Mouse (Mus musculus): ENCODE measurements around the gene Knstrn. TPM values are rescaled to one million over a fixed set of nuclear protein-coding genes. Genes with fewer than 3 reads are reported as not detected.

Knstrn gene
- polyA plus RNA-seq, 1 experiment from 2014 or later, result 115 TPM

DNA sequence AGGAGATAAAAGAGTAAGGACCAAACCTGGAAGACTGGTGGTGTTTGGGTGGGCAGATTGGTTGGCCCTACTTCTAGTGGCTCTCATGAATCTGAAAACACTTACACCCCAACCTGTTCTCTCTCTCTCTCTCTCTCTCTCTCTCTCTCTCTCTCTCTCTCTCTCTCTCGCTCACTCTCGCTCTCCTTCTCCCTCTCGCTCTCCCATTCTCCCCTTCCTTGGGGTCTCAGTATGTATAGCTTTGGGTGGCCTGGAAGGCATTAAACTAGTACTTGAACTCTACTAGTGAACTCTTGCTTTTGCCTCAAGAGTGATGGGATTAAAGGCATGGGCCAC lies 48.5 kb downstream of the Knstrn start:
- Histone ChIP-seq H3K27ac (ENCODE audit: poor library complexity, severe bottlenecking) (no peak overlapping the region), H3K36me3 (peaks cover 9% of the 10 kb centered on the region), H3K27me3 (replicated peaks) (no peaks in the 10 kb centered on the region), H3K4me1 (replicated peaks) (peaks cover 13% of the 10 kb centered on the region), H3K4me3 (peak overlapping the region; percentile 66), H3K9me3 (replicated peaks) (no peaks in the 10 kb centered on the region), H3K4me2 (peak overlapping the region; percentile 74), H3K9ac (peak overlapping the region; percentile 77)
- WGBS, result 58% methylated on average over 2 of the region's 3 CpGs
- ATAC-seq (ENCODE audit: insufficient number of reproducible peaks, low FRiP score), result no peak; the same call in 1 of the 2 replicates

DNA sequence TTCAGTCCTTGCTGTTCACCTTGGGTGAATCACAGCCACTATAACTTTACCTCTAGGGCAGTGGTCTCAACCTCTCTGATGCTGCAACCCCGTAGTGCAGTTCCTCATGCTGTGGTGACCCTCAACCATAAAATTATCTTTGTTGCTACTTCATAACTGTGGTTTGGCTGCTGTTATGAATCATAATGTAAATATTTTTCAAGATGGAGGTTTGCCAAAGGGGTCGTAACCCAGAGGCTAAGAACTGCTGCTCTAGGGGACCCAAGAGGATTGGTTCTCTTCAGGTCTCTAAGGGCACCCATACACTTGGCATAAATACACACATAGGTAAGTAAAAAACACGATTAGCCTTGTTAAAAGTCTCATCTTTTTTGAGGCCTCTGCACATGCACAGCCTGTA lies 56.8 kb downstream of the Knstrn start:
- H3K4me2 ChIP-seq, result no peak overlapping the region
- H3K27ac ChIP-seq (ENCODE audit: poor library complexity, severe bottlenecking), result no peak overlapping the region
- WGBS, result 88% methylated on average over 3 of the region's 3 CpGs
- H3K27me3 ChIP-seq (replicated peaks), result no peaks in the 10 kb centered on the region
- no peak for ATAC-seq (ENCODE audit: insufficient number of reproducible peaks, low FRiP score)
- peaks cover 5% of the 10 kb centered on the region for H3K4me1 ChIP-seq (replicated peaks)
- H3K4me3 ChIP-seq, result no peak overlapping the region
- H3K9me3 ChIP-seq (replicated peaks), result no peaks in the 10 kb centered on the region
- peaks cover 50% of the 10 kb centered on the region for H3K36me3 ChIP-seq
- H3K9ac ChIP-seq, result no peak overlapping the region

DNA sequence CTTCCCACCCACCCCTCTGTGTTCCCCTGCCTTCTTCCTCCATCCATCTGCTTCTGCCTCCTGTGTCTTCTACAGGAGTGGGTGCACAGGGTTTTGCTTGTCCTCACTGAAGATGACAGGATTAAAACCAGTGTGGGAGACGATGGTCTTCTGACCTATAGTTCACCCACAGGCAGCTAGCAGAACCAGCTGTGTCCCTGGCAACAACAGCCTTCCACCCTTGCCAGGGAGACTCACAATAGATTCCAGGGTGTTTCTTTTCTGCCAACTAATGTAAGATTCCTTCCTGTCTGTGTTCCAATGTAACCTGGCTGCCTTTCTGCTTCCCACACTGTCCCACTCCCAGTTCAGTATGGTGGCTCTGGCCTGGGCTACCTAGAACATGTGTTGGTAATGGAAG lies 57.2 kb downstream of the Knstrn start:
- Histone ChIP-seq H3K36me3 (peaks cover 50% of the 10 kb centered on the region), H3K27me3 (replicated peaks) (no peaks in the 10 kb centered on the region), H3K9me3 (replicated peaks) (no peaks in the 10 kb centered on the region), H3K9ac (no peak overlapping the region), H3K4me1 (replicated peaks) (peaks cover 5% of the 10 kb centered on the region), H3K4me3 (no peak overlapping the region), H3K4me2 (no peak overlapping the region), H3K27ac (ENCODE audit: poor library complexity, severe bottlenecking) (no peak overlapping the region)
- no peak for ATAC-seq (ENCODE audit: insufficient number of reproducible peaks, low FRiP score)
- 67% methylated on average over 1 of the region's 1 CpGs for WGBS

DNA sequence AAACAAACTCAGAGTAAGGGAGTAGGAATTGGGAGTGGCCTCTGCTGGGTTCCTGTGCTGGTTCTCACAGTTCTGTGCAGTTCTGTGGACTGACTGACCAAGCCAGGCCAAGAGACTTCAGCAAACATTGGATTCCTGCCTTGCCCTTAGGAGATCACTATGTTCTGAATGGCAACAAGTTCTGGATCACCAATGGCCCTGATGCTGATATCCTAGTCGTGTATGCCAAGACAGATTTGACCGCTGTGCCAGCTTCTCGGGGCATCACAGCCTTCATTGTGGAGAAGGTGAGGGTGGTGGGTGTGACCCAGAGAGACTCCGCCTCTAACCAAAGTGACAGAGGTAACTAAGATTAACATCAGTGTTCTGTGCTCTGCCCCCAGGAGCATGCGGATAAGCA lies 59.2 kb downstream of the Knstrn start:
- no peak overlapping the region for H3K4me3 ChIP-seq
- 83% methylated on average over 5 of the region's 5 CpGs for WGBS
- H3K27me3 ChIP-seq (replicated peaks), result no peaks in the 10 kb centered on the region
- no peak overlapping the region for H3K4me2 ChIP-seq
- peaks cover 5% of the 10 kb centered on the region for H3K4me1 ChIP-seq (replicated peaks)
- peaks cover 64% of the 10 kb centered on the region for H3K36me3 ChIP-seq
- H3K27ac ChIP-seq (ENCODE audit: poor library complexity, severe bottlenecking), result no peak overlapping the region
- no peaks in the 10 kb centered on the region for H3K9me3 ChIP-seq (replicated peaks)
- no peak overlapping the region for H3K9ac ChIP-seq
- ATAC-seq (ENCODE audit: insufficient number of reproducible peaks, low FRiP score), result no peak

DNA sequence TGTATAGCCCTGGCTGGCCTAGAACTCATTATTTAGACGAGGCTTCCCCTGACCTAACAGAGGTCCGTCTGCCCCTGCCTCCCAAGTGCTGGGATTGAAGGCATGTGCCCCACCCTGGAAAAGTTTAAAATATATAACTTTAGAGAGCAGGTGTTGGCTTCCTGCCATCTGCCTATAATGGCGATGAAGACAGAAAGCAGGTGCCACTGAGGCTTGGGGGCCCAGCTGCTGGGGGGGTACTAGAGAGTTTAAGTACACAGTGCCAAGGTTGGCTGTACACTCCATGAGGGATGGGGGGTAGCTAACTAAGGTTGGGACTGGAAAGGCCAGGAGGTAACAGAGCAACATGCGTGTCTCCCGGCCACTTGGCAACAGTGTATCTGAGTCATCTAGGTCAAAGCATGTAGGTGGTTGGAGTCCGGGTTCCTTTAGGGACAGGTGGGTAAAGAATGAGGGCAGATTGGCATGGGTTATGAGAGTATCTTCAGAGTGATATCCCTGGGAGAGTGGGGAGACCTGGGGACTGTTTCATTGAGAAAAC lies 60.2 kb downstream of the Knstrn start:
- H3K36me3 ChIP-seq, result peaks cover 64% of the 10 kb centered on the region

DNA sequence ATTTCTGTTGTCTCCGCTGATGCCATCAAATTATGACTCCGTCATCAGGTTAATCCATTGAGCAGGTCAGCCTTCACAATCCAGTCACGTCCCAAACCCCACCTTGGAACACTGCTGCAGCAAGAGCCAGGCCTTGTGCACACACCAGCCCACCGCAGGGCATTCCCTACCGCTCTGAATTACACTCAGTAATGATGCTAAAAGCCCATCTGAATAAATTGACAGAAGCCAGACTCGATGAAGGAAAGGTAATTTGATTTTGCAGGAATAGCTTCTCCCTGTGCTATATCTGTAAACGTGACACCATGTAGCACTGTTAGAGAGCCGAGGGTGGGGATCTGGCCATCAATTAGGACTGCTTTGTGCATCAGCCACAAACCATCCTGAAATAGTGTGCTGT lies 61.5 kb downstream of the Knstrn start:
- Histone ChIP-seq H3K36me3 (peaks cover 57% of the 10 kb centered on the region), H3K9ac (no peak overlapping the region), H3K4me3 (no peak overlapping the region), H3K4me2 (no peak overlapping the region), H3K4me1 (replicated peaks) (peaks cover 5% of the 10 kb centered on the region), H3K9me3 (replicated peaks) (no peaks in the 10 kb centered on the region), H3K27me3 (replicated peaks) (no peaks in the 10 kb centered on the region), H3K27ac (ENCODE audit: poor library complexity, severe bottlenecking) (no peak overlapping the region)
- WGBS, result 88% methylated on average over 8 of the region's 8 CpGs
- no peak for ATAC-seq (ENCODE audit: insufficient number of reproducible peaks, low FRiP score)

More for the DNA sequence above, 60.2 kb downstream of the Knstrn start:
- H3K4me2 ChIP-seq, result no peak overlapping the region
- H3K27ac ChIP-seq (ENCODE audit: poor library complexity, severe bottlenecking), result no peak overlapping the region
- no peak overlapping the region for H3K9ac ChIP-seq
- ATAC-seq (ENCODE audit: insufficient number of reproducible peaks, low FRiP score), result no peak
- H3K9me3 ChIP-seq (replicated peaks), result no peaks in the 10 kb centered on the region
- 81% methylated on average over 6 of the region's 6 CpGs for WGBS
- H3K4me3 ChIP-seq, result no peak overlapping the region
- peaks cover 5% of the 10 kb centered on the region for H3K4me1 ChIP-seq (replicated peaks)
- H3K27me3 ChIP-seq (replicated peaks), result no peaks in the 10 kb centered on the region

DNA sequence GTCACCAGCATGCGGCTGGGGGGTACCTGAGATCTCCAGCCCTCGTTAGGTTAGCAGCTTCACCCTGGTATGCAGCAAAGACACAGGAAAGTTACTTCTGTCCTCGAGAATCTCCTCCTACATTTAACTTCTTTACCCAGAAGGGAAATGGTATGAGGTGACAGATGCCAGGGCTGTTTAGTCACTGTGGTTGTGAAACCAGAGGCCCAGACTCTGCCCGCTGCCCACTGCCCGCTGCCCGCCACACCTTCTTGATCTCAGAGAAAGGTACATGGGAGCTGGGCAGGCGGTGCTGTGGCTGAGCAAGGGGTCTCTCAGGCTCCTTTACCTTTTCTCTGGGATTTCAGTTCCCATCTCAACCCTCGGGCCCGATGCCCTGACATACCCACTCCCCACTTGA lies 62.6 kb downstream of the Knstrn start:
- 87% methylated on average over 9 of the region's 9 CpGs for WGBS
- no peaks in the 10 kb centered on the region for H3K9me3 ChIP-seq (replicated peaks)
- H3K36me3 ChIP-seq, result peaks cover 57% of the 10 kb centered on the region
- H3K4me1 ChIP-seq (replicated peaks), result peaks cover 5% of the 10 kb centered on the region
- H3K27ac ChIP-seq (ENCODE audit: poor library complexity, severe bottlenecking), result no peak overlapping the region
- no peak overlapping the region for H3K9ac ChIP-seq
- no peak overlapping the region for H3K4me2 ChIP-seq
- ATAC-seq (ENCODE audit: insufficient number of reproducible peaks, low FRiP score), result no peak
- H3K27me3 ChIP-seq (replicated peaks), result no peaks in the 10 kb centered on the region
- no peak overlapping the region for H3K4me3 ChIP-seq

DNA sequence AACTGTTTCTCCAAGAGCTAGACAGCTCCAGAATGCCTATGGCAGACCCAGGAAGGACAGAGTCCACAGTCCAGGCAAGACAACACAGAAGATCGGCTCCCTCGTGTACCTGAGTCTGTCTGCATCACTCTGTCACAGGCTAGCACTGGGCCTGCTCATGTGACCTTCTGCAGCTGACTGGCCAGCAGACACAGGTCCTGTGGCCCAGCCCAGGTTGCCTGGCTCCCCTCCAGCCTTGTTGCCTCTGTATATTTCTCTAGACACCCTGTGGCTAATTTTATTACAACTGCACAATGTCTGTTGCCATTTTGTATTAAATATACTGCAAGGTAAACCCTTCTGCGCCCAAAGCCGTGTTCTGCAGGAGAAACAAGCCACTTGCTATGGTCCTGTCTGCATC lies 67.2 kb downstream of the Knstrn start:
- peaks cover 8% of the 10 kb centered on the region for H3K4me1 ChIP-seq (replicated peaks)
- ATAC-seq (ENCODE audit: insufficient number of reproducible peaks, low FRiP score), result no peak
- peaks cover 23% of the 10 kb centered on the region for H3K27me3 ChIP-seq (replicated peaks)
- no peak overlapping the region for H3K4me3 ChIP-seq
- WGBS, result 76% methylated on average over 4 of the region's 4 CpGs
- H3K27ac ChIP-seq (ENCODE audit: poor library complexity, severe bottlenecking), result no peak overlapping the region
- H3K9ac ChIP-seq, result no peak overlapping the region
- H3K36me3 ChIP-seq, result peaks cover 31% of the 10 kb centered on the region
- H3K4me2 ChIP-seq, result no peak overlapping the region
- no peaks in the 10 kb centered on the region for H3K9me3 ChIP-seq (replicated peaks)

DNA sequence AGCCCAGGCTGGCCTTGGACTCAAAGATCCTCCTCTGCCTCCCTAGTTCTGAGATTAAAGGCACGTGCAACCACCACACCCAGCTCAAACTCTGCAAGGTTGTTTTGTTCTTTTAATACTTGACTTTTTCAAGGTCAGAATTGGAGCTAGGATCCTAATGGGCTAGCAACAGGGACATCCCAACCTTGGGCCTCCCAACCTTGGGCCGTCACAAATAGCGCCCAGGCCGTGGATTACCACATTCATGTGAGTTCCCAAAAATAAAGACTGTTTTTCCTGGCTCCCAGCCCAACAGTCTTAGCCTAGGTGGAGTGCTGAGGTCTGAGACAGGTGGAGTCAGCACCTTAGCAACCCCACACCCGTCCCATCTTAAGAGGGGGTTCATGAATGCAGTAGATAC lies 68.2 kb downstream of the Knstrn start:
- H3K4me3 ChIP-seq, result no peak overlapping the region
- WGBS, result 72% methylated on average over 5 of the region's 5 CpGs
- H3K9me3 ChIP-seq (replicated peaks), result no peaks in the 10 kb centered on the region
- no peak overlapping the region for H3K4me2 ChIP-seq
- no peak overlapping the region for H3K27ac ChIP-seq (ENCODE audit: poor library complexity, severe bottlenecking)
- ATAC-seq (ENCODE audit: insufficient number of reproducible peaks, low FRiP score), result no peak
- H3K9ac ChIP-seq, result no peak overlapping the region
- peaks cover 32% of the 10 kb centered on the region for H3K27me3 ChIP-seq (replicated peaks)
- peaks cover 8% of the 10 kb centered on the region for H3K4me1 ChIP-seq (replicated peaks)
- peaks cover 22% of the 10 kb centered on the region for H3K36me3 ChIP-seq

DNA sequence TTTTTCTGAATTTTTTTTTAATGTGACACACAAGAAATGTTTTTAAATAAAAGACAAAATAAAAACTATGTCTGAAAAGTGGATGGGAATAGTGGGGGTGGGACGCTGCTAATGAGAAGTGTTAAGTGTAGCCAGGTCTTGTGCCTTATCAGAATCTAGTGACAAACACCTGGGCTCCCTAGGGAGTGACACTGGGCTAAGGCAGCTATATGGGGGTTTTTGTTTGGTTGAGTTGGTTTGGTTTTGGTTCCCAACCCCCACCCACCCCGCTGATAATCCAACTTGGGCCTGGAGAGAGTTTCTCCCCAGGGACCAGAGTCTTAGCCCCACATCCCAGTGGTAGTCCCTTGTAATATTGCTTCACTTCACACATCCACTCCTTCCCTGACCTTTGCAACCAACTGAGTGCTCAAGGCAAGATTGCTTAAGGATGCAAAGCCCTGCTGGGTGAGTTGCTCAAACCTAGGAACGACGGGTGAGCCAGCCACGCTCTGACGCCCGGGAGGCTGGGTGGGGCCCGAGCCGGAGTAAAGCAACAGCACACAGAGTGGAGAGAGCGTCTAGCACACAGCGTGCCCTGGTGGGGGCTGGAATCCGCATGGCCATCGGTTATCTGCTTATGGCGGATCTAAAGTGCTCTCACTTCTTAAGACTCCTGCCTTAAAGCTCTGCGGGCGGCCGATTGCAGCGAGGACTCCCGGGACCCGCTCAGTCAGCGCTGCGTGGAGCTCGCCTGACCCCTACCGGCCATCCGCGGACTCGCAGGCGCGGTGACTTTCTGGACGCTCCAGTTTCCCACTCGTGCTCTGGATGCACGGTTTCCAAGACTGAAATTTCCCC lies 69.3 kb downstream of the Knstrn start:
- no peaks in the 10 kb centered on the region for H3K9me3 ChIP-seq (replicated peaks)
- H3K4me3 ChIP-seq, result peak overlapping the region; percentile 45
- H3K4me1 ChIP-seq (replicated peaks), result peaks cover 15% of the 10 kb centered on the region
- no peak overlapping the region for H3K27ac ChIP-seq (ENCODE audit: poor library complexity, severe bottlenecking)
- H3K9ac ChIP-seq, result peak overlapping the region; percentile 75
- H3K4me2 ChIP-seq, result peak overlapping the region; percentile 87
- 2% methylated on average over 32 of the region's 32 CpGs for WGBS
- peak; percentile 54 for ATAC-seq (ENCODE audit: insufficient number of reproducible peaks, low FRiP score)
- H3K27me3 ChIP-seq (replicated peaks), result peaks cover 39% of the 10 kb centered on the region
- H3K36me3 ChIP-seq, result peaks cover 12% of the 10 kb centered on the region

DNA sequence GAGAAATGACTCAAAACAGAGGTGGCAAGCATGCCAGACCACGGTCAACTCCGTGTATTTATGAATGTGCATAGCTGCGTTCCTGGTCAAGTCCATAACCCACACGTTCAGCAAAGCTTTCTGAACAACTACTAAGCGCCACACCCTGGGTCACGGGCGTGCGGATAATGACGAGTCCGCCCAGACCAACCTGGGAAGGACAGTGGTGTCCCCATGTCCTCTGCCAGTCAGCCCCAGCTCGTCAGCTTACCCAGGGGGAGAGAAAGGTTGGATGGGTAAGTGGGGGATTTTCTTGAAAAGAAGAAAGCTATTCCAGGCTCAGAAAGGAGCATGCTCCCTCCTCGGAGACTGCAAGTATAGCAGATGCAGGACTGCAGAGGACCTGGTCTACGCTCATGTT lies 73.6 kb downstream of the Knstrn start:
- H3K27me3 ChIP-seq (replicated peaks), result peaks cover 66% of the 10 kb centered on the region
- H3K36me3 ChIP-seq, result no peaks in the 10 kb centered on the region
- ATAC-seq (ENCODE audit: insufficient number of reproducible peaks, low FRiP score), result peak; percentile 73; the same call in 1 of the 2 replicates
- peak overlapping the region; percentile 58 for H3K4me2 ChIP-seq
- H3K27ac ChIP-seq (ENCODE audit: poor library complexity, severe bottlenecking), result peak overlapping the region; percentile 33
- WGBS, result 48% methylated on average over 13 of the region's 13 CpGs
- H3K9ac ChIP-seq, result 0 out of 2 replicates have a peak overlapping the region, but pooled peaks have one; percentile 39
- H3K4me3 ChIP-seq, result peak overlapping the region; percentile 22
- H3K9me3 ChIP-seq (replicated peaks), result no peaks in the 10 kb centered on the region
- peaks cover 17% of the 10 kb centered on the region for H3K4me1 ChIP-seq (replicated peaks)
